Mouse (Mus musculus): Measurements from ENCODE around the gene D630039A03Rik.

D630039A03Rik gene

GRCm38 (mm10) chr4:57916201-57916661 is at the start of gene D630039A03Rik:
D630039A03Rik (minus strand) TSS chr4:57916297.
- peak; percentile 40 for DNase-seq

GRCm38 (mm10) chr4:57965516-57965915 is 49.4 kb upstream of the D630039A03Rik start:
- no peak for DNase-seq

GRCm38 (mm10) chr4:57964143-57964542 is 48.0 kb upstream of the D630039A03Rik start:
- no peak for DNase-seq

GRCm38 (mm10) chr4:57959056-57959455 is 43.0 kb upstream of the D630039A03Rik start:
- no peak for DNase-seq

- no peak for DNase-seq
Measured at GRCm38 (mm10) chr4:57958098-57958497, 42.0 kb upstream of the D630039A03Rik start.

- DNase-seq: peak; percentile 28
Measured at GRCm38 (mm10) chr4:57957200-57958085, 41.3 kb upstream of the D630039A03Rik start.

GRCm38 (mm10) chr4:57956029-57956960 is 40.2 kb upstream of the D630039A03Rik start, which contains the start of gene Txn1:
Txn1 (minus strand) TSS chr4:57956411.
- DNase-seq: peak; percentile 96

- DNase-seq: peak; percentile 73
Measured at GRCm38 (mm10) chr4:57955544-57955958, 39.5 kb upstream of the D630039A03Rik start.

- DNase-seq: peak; percentile 35
Measured at GRCm38 (mm10) chr4:57954991-57955390, 38.9 kb upstream of the D630039A03Rik start.

GRCm38 (mm10) chr4:57954580-57954979 is 38.5 kb upstream of the D630039A03Rik start:
- DNase-seq: no peak

GRCm38 (mm10) chr4:57953796-57954195 is 37.7 kb upstream of the D630039A03Rik start:
- peak; percentile 17 for DNase-seq

- DNase-seq: no peak
Measured at GRCm38 (mm10) chr4:57952891-57953290, 36.8 kb upstream of the D630039A03Rik start.

- DNase-seq: no peak
Measured at GRCm38 (mm10) chr4:57952416-57952815, 36.3 kb upstream of the D630039A03Rik start.

GRCm38 (mm10) chr4:57949866-57950265 is 33.8 kb upstream of the D630039A03Rik start:
- DNase-seq: no peak

- DNase-seq: no peak
Measured at GRCm38 (mm10) chr4:57947476-57947875, 31.4 kb upstream of the D630039A03Rik start.

GRCm38 (mm10) chr4:57947036-57947435 is 30.9 kb upstream of the D630039A03Rik start:
- DNase-seq: no peak

- no peak for DNase-seq
Measured at GRCm38 (mm10) chr4:57942892-57943291, 26.8 kb upstream of the D630039A03Rik start.

GRCm38 (mm10) chr4:57940631-57941030 is 24.5 kb upstream of the D630039A03Rik start:
- no peak for DNase-seq

- DNase-seq: no peak
Measured at GRCm38 (mm10) chr4:57937292-57937691, 21.2 kb upstream of the D630039A03Rik start.

- no peak for DNase-seq
Measured at GRCm38 (mm10) chr4:57934181-57934580, 18.1 kb upstream of the D630039A03Rik start.

- DNase-seq: no peak
Measured at GRCm38 (mm10) chr4:57930559-57931170, 14.6 kb upstream of the D630039A03Rik start.

- DNase-seq: peak; percentile 16
Measured at GRCm38 (mm10) chr4:57927464-57928205, 11.5 kb upstream of the D630039A03Rik start.
